Mouse (Mus musculus) hindbrain, postnatal 0 days (tissue): ENCODE measurements around the gene Mical3. TPM values are rescaled to one million over a fixed set of nuclear protein-coding genes. Genes with fewer than 3 reads are reported as not detected.
A peak's percentile ranks its signal among the peaks of the same experiment; 100 is the strongest.

Experiments
- ATAC-seq: fragments of 200-750 bp; cut with Nextera tagmentation; 2 replicates; pipeline ENCODE4 v1.8.0; 2017; ENCODE audit warnings: mild to moderate bottlenecking, moderate TSS enrichment, moderate library complexity
- DNase-seq: peaks from one replicate; pipeline ENCODE4 v3.0.0-alpha.2; 2015; ENCODE audit warnings: low spot score
- H3K27ac ChIP-seq: fragments of 300-500 bp; sonication (generic); 2 replicates; pipeline ENCODE4 v1.5.1; 2014; ENCODE audit warnings: mild to moderate bottlenecking
- H3K27me3 ChIP-seq: fragments of 300-500 bp; sonication (generic); 2 replicates; pipeline ENCODE4 v1.6.1; 2014; ENCODE audit warnings: low read length, mixed read lengths; ENCODE audit not compliant: insufficient read depth
- H3K36me3 ChIP-seq: fragments of 300-500 bp; sonication (generic); 2 replicates; pipeline ENCODE4 v1.6.1; 2014; ENCODE audit warnings: low read length, mixed read lengths; ENCODE audit not compliant: insufficient read depth
- H3K4me1 ChIP-seq: fragments of 300-500 bp; sonication (generic); 2 replicates; pipeline ENCODE4 v1.6.1; 2014; ENCODE audit warnings: antibody characterized with exemption, low read length, mixed read lengths; ENCODE audit not compliant: insufficient read depth
- H3K4me2 ChIP-seq: fragments of 300-500 bp; sonication (generic); 2 replicates; pipeline ENCODE4 v1.6.1; 2014; ENCODE audit warnings: low read depth, mild to moderate bottlenecking, low read length, moderate library complexity, mixed read lengths
- H3K4me3 ChIP-seq: fragments of 300-500 bp; sonication (generic); 2 replicates; pipeline ENCODE4 v1.5.1; 2014; ENCODE audit warnings: low read length
- H3K9ac ChIP-seq: fragments of 300-500 bp; sonication (generic); replicated peaks from 2 replicates; pipeline ENCODE4 v1.6.1; 2014; ENCODE audit warnings: mild to moderate bottlenecking, low read length, moderate library complexity, mixed read lengths
- H3K9me3 ChIP-seq: fragments of 300-500 bp; sonication (generic); 2 replicates; pipeline ENCODE4 v1.6.1; 2016; ENCODE audit warnings: low read length, mixed read lengths
- CTCF ChIP-seq: IDR thresholded peaks from 2 replicates; pipeline ENCODE4 v1.5.1; 2016; ENCODE audit warnings: antibody characterized with exemption, control low read depth, low read depth
- WGBS: fragments of 180-500 bp; shearing (Covaris S2); extraction: QIAGEN DNeasy Blood & Tissue Kit; methylation state at CpG from one replicate; pipeline ENCODE4 v1.1.7; 2014; 5-methylcytosine and 5-hydroxymethylcytosine counted together
- polyA plus RNA-seq: library from polyadenylated mRNA; unstranded; fragments of >200 nt; fragmentation: Nextera tagmentation; extraction: Ambion mirVana; gene quantifications from 2 replicates; pipeline ENCODE4 v1.2.1, GENCODE M21; 2015
- total RNA-seq: library from RNA; depleted of rRNA; stranded (reverse); fragments of >200 nt; gene quantifications from 2 replicates; pipeline ENCODE4 v1.2.3, GENCODE M21; 2014; rRNA removed

The Mical3 gene
- total and polyA plus RNA-seq, 2 experiments from 2014 or later = 19.3 to 60.2 TPM

GRCm38 (mm10) chr6:120901776-120902645 lies 228.8 kb downstream of the Mical3 start:
- H3K4me2 ChIP-seq = no peak overlapping the region
- no peak overlapping the region for H3K9ac ChIP-seq
- no peaks in the 10 kb centered on the region for H3K27me3 ChIP-seq
- WGBS = 91% methylated on average over 14 of the region's 14 CpGs
- DNase-seq = no peak
- no peaks in the 10 kb centered on the region for H3K9me3 ChIP-seq
- no peaks in the 10 kb centered on the region for H3K4me1 ChIP-seq
- no peak overlapping the region for H3K4me3 ChIP-seq
- no peak overlapping the region for H3K27ac ChIP-seq
- H3K36me3 ChIP-seq = no peaks in the 10 kb centered on the region
- ATAC-seq = no peak
- TF ChIP-seq CTCF = no peak

- peak; percentile 35 for ATAC-seq
- Histone ChIP-seq H3K27me3 (no peaks in the 10 kb centered on the region), H3K4me3 (no peak overlapping the region), H3K36me3 (peaks cover 21% of the 10 kb centered on the region), H3K9me3 (no peaks in the 10 kb centered on the region), H3K9ac (no peak overlapping the region), H3K4me1 (no peaks in the 10 kb centered on the region), H3K27ac (no peak overlapping the region), H3K4me2 (no peak overlapping the region)
- DNase-seq = peak; percentile 75
- TF ChIP-seq CTCF = peak; percentile 91
- WGBS = 63% methylated on average over 6 of the region's 6 CpGs
Observed at GRCm38 (mm10) chr6:120898188-120898833, 232.5 kb downstream of the Mical3 start.

- Histone ChIP-seq H3K4me2 (no peak overlapping the region), H3K36me3 (peaks cover 38% of the 10 kb centered on the region), H3K4me3 (no peak overlapping the region), H3K9ac (no peak overlapping the region), H3K9me3 (no peaks in the 10 kb centered on the region), H3K27me3 (no peaks in the 10 kb centered on the region), H3K4me1 (no peaks in the 10 kb centered on the region), H3K27ac (no peak overlapping the region)
- DNase-seq = no peak
- no peak for ATAC-seq
- no peak for TF ChIP-seq CTCF
- 93% methylated on average over 9 of the region's 9 CpGs for WGBS
Observed at GRCm38 (mm10) chr6:120894524-120894923, 236.3 kb downstream of the Mical3 start.

DNA sequence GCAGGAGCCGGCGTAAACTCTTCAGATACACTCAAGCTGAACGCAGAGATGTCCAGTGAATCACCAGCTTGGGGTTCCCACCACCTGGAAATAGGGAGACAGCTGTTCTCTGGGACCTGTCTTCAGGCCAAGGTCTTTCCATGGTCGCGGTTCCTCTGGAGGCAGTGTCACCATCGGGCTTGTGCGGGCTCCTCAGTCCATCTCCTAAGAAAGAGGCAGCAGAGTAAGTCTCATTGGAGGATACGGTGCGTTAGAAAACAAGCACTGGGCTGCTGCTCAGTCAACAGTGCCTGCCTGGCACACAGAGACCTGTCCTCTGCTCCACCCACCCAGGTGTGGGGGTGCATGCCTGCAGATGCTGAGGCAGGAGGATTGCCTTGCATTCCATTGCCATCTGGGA lies 236.7 kb downstream of the Mical3 start:
- no peak overlapping the region for H3K9ac ChIP-seq
- no peak for DNase-seq
- H3K4me1 ChIP-seq = no peaks in the 10 kb centered on the region
- no peaks in the 10 kb centered on the region for H3K27me3 ChIP-seq
- no peak for ATAC-seq
- H3K36me3 ChIP-seq = peaks cover 38% of the 10 kb centered on the region
- H3K4me2 ChIP-seq = no peak overlapping the region
- WGBS = 94% methylated on average over 9 of the region's 9 CpGs
- TF ChIP-seq CTCF = no peak
- H3K4me3 ChIP-seq = no peak overlapping the region
- H3K9me3 ChIP-seq = no peaks in the 10 kb centered on the region
- H3K27ac ChIP-seq = no peak overlapping the region

- no peaks in the 10 kb centered on the region for H3K9me3 ChIP-seq
- no peak for TF ChIP-seq CTCF
- H3K4me3 ChIP-seq = no peak overlapping the region
- DNase-seq = no peak
- H3K4me2 ChIP-seq = no peak overlapping the region
- no peak overlapping the region for H3K9ac ChIP-seq
- peaks cover 32% of the 10 kb centered on the region for H3K36me3 ChIP-seq
- H3K4me1 ChIP-seq = no peaks in the 10 kb centered on the region
- ATAC-seq = 0 out of 2 replicates have a peak, but pooled peaks have one; percentile 19
- 81% methylated on average over 17 of the region's 17 CpGs for WGBS
- no peaks in the 10 kb centered on the region for H3K27me3 ChIP-seq
- no peak overlapping the region for H3K27ac ChIP-seq
Observed at GRCm38 (mm10) chr6:120886696-120887095, 244.1 kb downstream of the Mical3 start.

DNA sequence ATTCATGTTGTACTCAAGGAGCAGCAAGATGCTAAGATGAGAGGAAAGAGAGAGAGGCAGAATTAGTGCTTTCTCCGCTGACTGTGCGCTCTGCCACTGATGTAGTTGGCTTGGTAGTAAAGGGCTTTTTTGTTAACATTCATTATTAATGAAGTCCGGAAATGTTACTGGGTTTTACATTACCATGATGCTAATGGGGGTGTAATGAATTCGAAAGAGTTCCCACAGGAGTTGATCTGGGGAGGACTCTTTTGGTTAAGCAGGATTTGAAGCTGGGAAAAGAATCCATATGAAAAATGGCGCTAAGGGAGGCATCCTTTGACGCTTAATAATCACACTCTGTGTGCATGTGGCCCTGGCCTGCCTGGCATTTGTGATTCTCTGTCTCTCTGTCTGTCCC lies 246.4 kb downstream of the Mical3 start:
- no peak for TF ChIP-seq CTCF
- Histone ChIP-seq H3K27me3 (no peaks in the 10 kb centered on the region), H3K36me3 (peaks cover 17% of the 10 kb centered on the region), H3K27ac (no peak overlapping the region), H3K4me2 (no peak overlapping the region), H3K9ac (no peak overlapping the region), H3K9me3 (no peaks in the 10 kb centered on the region), H3K4me3 (no peak overlapping the region), H3K4me1 (no peaks in the 10 kb centered on the region)
- ATAC-seq (no peak), DNase-seq (no peak)
- 77% methylated on average over 6 of the region's 6 CpGs for WGBS

Other genes with a start within 250 kb of the Mical3 start
- gene Bid, start 214.1 kb downstream of the Mical3 start, total RNA-seq = 34.3 and 43.6 TPM in 2 replicates
- 41.5 and 44.3 TPM in 2 replicates for gene Bid, start 214.1 kb downstream of the Mical3 start, polyA plus RNA-seq
- 23.3 and 26.5 TPM in 2 replicates for gene Pex26, start 52.7 kb upstream of the Mical3 start, total RNA-seq
- gene Pex26, start 52.7 kb upstream of the Mical3 start, polyA plus RNA-seq = 10.2 and 11.2 TPM in 2 replicates
- 1.3 and 3.6 TPM in 2 replicates for gene Tuba8, start 79.7 kb upstream of the Mical3 start, total RNA-seq
- 2.0 and 2.6 TPM in 2 replicates for gene Tuba8, start 79.7 kb upstream of the Mical3 start, polyA plus RNA-seq
- gene Usp18, start 114.9 kb upstream of the Mical3 start, total RNA-seq = 1.6 and 3.2 TPM in 2 replicates
- 2.7 and 3.5 TPM in 2 replicates for gene Usp18, start 114.9 kb upstream of the Mical3 start, polyA plus RNA-seq
- gene Slc6a13, start 169.2 kb upstream of the Mical3 start, total RNA-seq = 42.1 and 58.2 TPM in 2 replicates
- gene Slc6a13, start 169.2 kb upstream of the Mical3 start, polyA plus RNA-seq = 55.4 and 60.7 TPM in 2 replicates
- 7.1 and 12.8 TPM in 2 replicates for gene Slc6a12, start 212.1 kb upstream of the Mical3 start, total RNA-seq
- gene Slc6a12, start 212.1 kb upstream of the Mical3 start, polyA plus RNA-seq = 5.7 and 5.9 TPM in 2 replicates